Mouse (Mus musculus) midbrain, embryonic 13.5 days (tissue): Measurements from ENCODE around the gene Gm19684. TPM values are rescaled to one million over a fixed set of nuclear protein-coding genes. Genes with fewer than 3 reads are reported as not detected.
"Not testable (repeated sequence)": the region's sequence is repeated elsewhere in the genome, so short reads cannot be mapped to it uniquely, and the experiment has no call there.

ENCODE experiments used
- ATAC-seq: fragments of 200-750 bp; cut with Nextera tagmentation; 2 replicates; pipeline ENCODE4 v1.8.0; 2017; ENCODE audit warnings: mild to moderate bottlenecking, moderate TSS enrichment, moderate library complexity
- H3K27ac ChIP-seq: fragments of 300-500 bp; sonication (generic); 2 replicates; pipeline ENCODE4 v1.5.1; 2015; ENCODE audit warnings: inconsistent platforms, mild to moderate bottlenecking, moderate library complexity
- H3K27me3 ChIP-seq: fragments of 300-500 bp; sonication (generic); 2 replicates; pipeline ENCODE4 v1.6.1; 2015; ENCODE audit warnings: mild to moderate bottlenecking, inconsistent platforms
- H3K36me3 ChIP-seq: fragments of 300-500 bp; sonication (generic); 2 replicates; pipeline ENCODE4 v1.6.1; 2015; ENCODE audit warnings: mild to moderate bottlenecking, inconsistent platforms
- H3K4me1 ChIP-seq: fragments of 300-500 bp; sonication (generic); replicated peaks from 2 replicates; pipeline ENCODE4 v1.6.1; 2015; ENCODE audit warnings: inconsistent platforms
- H3K4me2 ChIP-seq: fragments of 300-500 bp; sonication (generic); replicated peaks from 2 replicates; pipeline ENCODE4 v1.6.1; 2015; ENCODE audit warnings: moderate library complexity, mild to moderate bottlenecking, inconsistent platforms
- H3K4me3 ChIP-seq: fragments of 300-500 bp; sonication (generic); replicated peaks from 2 replicates; pipeline ENCODE4 v1.5.1; 2015; ENCODE audit warnings: mild to moderate bottlenecking, inconsistent platforms
- H3K9ac ChIP-seq: fragments of 300-500 bp; sonication (generic); replicated peaks from 2 replicates; pipeline ENCODE4 v1.6.1; 2015; ENCODE audit warnings: mild to moderate bottlenecking, inconsistent platforms
- H3K9me3 ChIP-seq: fragments of 300-500 bp; sonication (generic); 2 replicates; pipeline ENCODE4 v1.6.1; 2016; ENCODE audit warnings: mild to moderate bottlenecking, inconsistent platforms
- WGBS: fragments of 180-500 bp; shearing (Covaris S2); methylation state at CpG from one replicate; pipeline ENCODE4 v1.1.7; 2015; 5-methylcytosine and 5-hydroxymethylcytosine counted together
- polyA plus RNA-seq: library from polyadenylated mRNA; unstranded; fragments of >200 nt; fragmentation: Nextera tagmentation; extraction: Ambion mirVana; gene quantifications from 2 replicates; pipeline ENCODE4 v1.2.1, GENCODE M21; 2015

Gene Gm19684
- polyA plus RNA-seq, 1 experiment from 2014 or later, result not detected

GRCm38 (mm10) chr17:36136299-36136848, 14.9 kb downstream of the Gm19684 start:
- WGBS, result 80% methylated on average over 1 of the region's 1 CpGs

GRCm38 (mm10) chr17:36145111-36145860, 23.8 kb downstream of the Gm19684 start:
- H3K4me3 ChIP-seq, result peak overlapping the region; percentile 35
- 2% methylated on average over 73 of the region's 78 CpGs for WGBS
- no peaks in the 10 kb centered on the region for H3K9me3 ChIP-seq
- peak overlapping the region; percentile 52; the same call in 1 of the 2 replicates for H3K9ac ChIP-seq
- H3K4me1 ChIP-seq, result peaks cover 10% of the 10 kb centered on the region
- peaks cover 61% of the 10 kb centered on the region for H3K27me3 ChIP-seq
- ATAC-seq, result peak; percentile 70
- H3K4me2 ChIP-seq, result peak overlapping the region; percentile 52
- no peaks in the 10 kb centered on the region for H3K36me3 ChIP-seq
- no peak overlapping the region for H3K27ac ChIP-seq

More at GRCm38 (mm10) chr17:36136299-36136848, 14.9 kb downstream of the Gm19684 start:
- not testable (repeated sequence) for H3K9me3 ChIP-seq, H3K4me3 ChIP-seq, H3K4me2 ChIP-seq, H3K36me3 ChIP-seq, H3K9ac ChIP-seq, H3K27ac ChIP-seq, H3K4me1 ChIP-seq, ATAC-seq
- peaks cover 19% of the 10 kb centered on the region for H3K27me3 ChIP-seq

- H3K4me3 ChIP-seq, result peak overlapping the region; percentile 35
- H3K9ac ChIP-seq, result 0 out of 2 replicates have a peak overlapping the region, but pooled peaks have one; percentile 52
- peak overlapping the region; percentile 52 for H3K4me2 ChIP-seq
- not testable (repeated sequence) for H3K9me3 ChIP-seq, ATAC-seq, H3K27ac ChIP-seq, H3K36me3 ChIP-seq, H3K4me1 ChIP-seq
- peaks cover 61% of the 10 kb centered on the region for H3K27me3 ChIP-seq
- WGBS, result 1% methylated on average over 13 of the region's 13 CpGs
Measured at GRCm38 (mm10) chr17:36145861-36146156, 24.3 kb downstream of the Gm19684 start.

GRCm38 (mm10) chr17:36146937-36147336, 25.5 kb downstream of the Gm19684 start:
- H3K9me3 ChIP-seq, H3K4me1 ChIP-seq, ATAC-seq, H3K27ac ChIP-seq, H3K36me3 ChIP-seq, H3K4me3 ChIP-seq, H3K9ac ChIP-seq, H3K4me2 ChIP-seq: not testable (repeated sequence)
- peaks cover 55% of the 10 kb centered on the region for H3K27me3 ChIP-seq
- whole genome bisulfite sequencing, result 88% methylated on average over 1 of the region's 1 CpGs

- ATAC-seq, H3K4me1 ChIP-seq, H3K27ac ChIP-seq, H3K9ac ChIP-seq, H3K4me2 ChIP-seq, H3K9me3 ChIP-seq, H3K4me3 ChIP-seq, H3K36me3 ChIP-seq: not testable (repeated sequence)
- WGBS, result 64% methylated on average over 5 of the region's 5 CpGs
- peaks cover 48% of the 10 kb centered on the region for H3K27me3 ChIP-seq
Measured at GRCm38 (mm10) chr17:36148468-36148867, 27.0 kb downstream of the Gm19684 start.

GRCm38 (mm10) chr17:36151200-36151599, 29.7 kb downstream of the Gm19684 start:
- not testable (repeated sequence) for H3K9me3 ChIP-seq

GRCm38 (mm10) chr17:36154271-36155149, 33.0 kb downstream of the Gm19684 start:
- Histone ChIP-seq H3K4me2 (no peak overlapping the region), H3K9ac (no peak overlapping the region), H3K4me1 (peaks cover 8% of the 10 kb centered on the region; the same call in 1 of the 2 replicates), H3K27me3 (peaks cover 55% of the 10 kb centered on the region), H3K9me3 (no peaks in the 10 kb centered on the region), H3K36me3 (no peaks in the 10 kb centered on the region), H3K4me3 (no peak overlapping the region), H3K27ac (no peak overlapping the region)
- WGBS, result 20% methylated on average over 3 of the region's 3 CpGs
- ATAC-seq, result no peak

More at GRCm38 (mm10) chr17:36151200-36151599, 29.7 kb downstream of the Gm19684 start:
- 47% methylated on average over 4 of the region's 4 CpGs for WGBS
- H3K27me3 ChIP-seq, result peaks cover 40% of the 10 kb centered on the region
- not testable (repeated sequence) for H3K4me2 ChIP-seq, H3K36me3 ChIP-seq, H3K9ac ChIP-seq, ATAC-seq, H3K4me1 ChIP-seq, H3K4me3 ChIP-seq, H3K27ac ChIP-seq

- H3K4me2 ChIP-seq, result peak overlapping the region; percentile 50
- 0 out of 2 replicates have a peak, but pooled peaks have one; percentile 9 for ATAC-seq
- H3K4me1 ChIP-seq, H3K9me3 ChIP-seq, H3K27ac ChIP-seq, H3K9ac ChIP-seq, H3K36me3 ChIP-seq: not testable (repeated sequence)
- H3K27me3 ChIP-seq, result peaks cover 78% of the 10 kb centered on the region
- H3K4me3 ChIP-seq, result peak overlapping the region; percentile 27
- WGBS, result under 1% methylated on average over 36 of the region's 36 CpGs
Measured at GRCm38 (mm10) chr17:36157782-36158181, 36.3 kb downstream of the Gm19684 start.

GRCm38 (mm10) chr17:36158264-36158663, 36.8 kb downstream of the Gm19684 start:
- not testable (repeated sequence) for ATAC-seq, H3K27ac ChIP-seq, H3K4me1 ChIP-seq, H3K9ac ChIP-seq, H3K9me3 ChIP-seq, H3K36me3 ChIP-seq
- H3K4me2 ChIP-seq, result peak overlapping the region; percentile 50
- H3K4me3 ChIP-seq, result peak overlapping the region; percentile 27
- peaks cover 80% of the 10 kb centered on the region for H3K27me3 ChIP-seq
- 7% methylated on average over 11 of the region's 11 CpGs for WGBS

GRCm38 (mm10) chr17:36161129-36162051, 39.9 kb downstream of the Gm19684 start:
- Histone ChIP-seq H3K4me1 (peaks cover 8% of the 10 kb centered on the region; the same call in 1 of the 2 replicates), H3K4me3 (0 out of 2 replicates have a peak overlapping the region, but pooled peaks have one; percentile 8), H3K4me2 (0 out of 2 replicates have a peak overlapping the region, but pooled peaks have one; percentile 22), H3K36me3 (no peaks in the 10 kb centered on the region), H3K27me3 (peaks cover 94% of the 10 kb centered on the region), H3K27ac (no peak overlapping the region), H3K9me3 (no peaks in the 10 kb centered on the region), H3K9ac (no peak overlapping the region)
- WGBS, result 2% methylated on average over 56 of the region's 56 CpGs
- ATAC-seq, result no peak

GRCm38 (mm10) chr17:36166901-36167300, 45.4 kb downstream of the Gm19684 start:
- peaks cover 89% of the 10 kb centered on the region for H3K27me3 ChIP-seq
- not testable (repeated sequence) for H3K27ac ChIP-seq, ATAC-seq, H3K9ac ChIP-seq, H3K36me3 ChIP-seq, H3K4me2 ChIP-seq, H3K9me3 ChIP-seq, H3K4me1 ChIP-seq, H3K4me3 ChIP-seq
- 10% methylated on average over 2 of the region's 2 CpGs for WGBS
